Comparison of ENCODE assay signal across 27 mouse cellular contexts in genomic region chr5:43056486-43056885, GRCm38 (mm10).
"Had no signal": no experiment of that assay in that cellular context is flagged by ENCODE, and none has a peak within 500 bp of the region (broad histone marks: within the 10 kb centered on the region; RNA-seq: fewer than 3 reads in every experiment).

No protein-coding gene starts in this region.

- H3K27me3 ChIP-seq: intestine, embryonic 15.5 days; limb, embryonic 13.5 days; liver, embryonic 12.5 days; liver, embryonic 15.5 days; lung, embryonic 15.5 days; megakaryocyte, embryonic 14.5 days; midbrain, embryonic 15.5 days; neural tube, embryonic 12.5 days; neural tube, embryonic 15.5 days; stomach, embryonic 15.5 days had no signal

- H3K4me2 ChIP-seq: intestine, embryonic 15.5 days; limb, embryonic 13.5 days; liver, embryonic 12.5 days; liver, embryonic 15.5 days; lung, embryonic 15.5 days; midbrain, embryonic 15.5 days; neural tube, embryonic 12.5 days; neural tube, embryonic 15.5 days; stomach, embryonic 15.5 days had no signal

- H3K4me3 ChIP-seq: intestine, embryonic 15.5 days; layer of hippocampus, adult 2 months; limb, embryonic 10.5 days; limb, embryonic 13.5 days; liver, embryonic 12.5 days; liver, embryonic 15.5 days; lung, embryonic 15.5 days; megakaryocyte, embryonic 14.5 days; midbrain, embryonic 10.5 days; midbrain, embryonic 15.5 days; neural tube, embryonic 12.5 days; neural tube, embryonic 15.5 days; stomach, embryonic 15.5 days had no signal

- ATAC-seq: intestine, embryonic 15.5 days; liver, embryonic 12.5 days; midbrain, embryonic 15.5 days had no signal

- H3K4me1 ChIP-seq: intestine, embryonic 15.5 days; limb, embryonic 10.5 days; liver, embryonic 12.5 days; liver, embryonic 15.5 days; lung, embryonic 15.5 days; midbrain, embryonic 10.5 days; midbrain, embryonic 15.5 days; neural tube, embryonic 12.5 days; neural tube, embryonic 15.5 days; stomach, embryonic 15.5 days had no signal

- H3K36me3 ChIP-seq: intestine, embryonic 15.5 days; limb, embryonic 10.5 days; limb, embryonic 13.5 days; liver, embryonic 12.5 days; liver, embryonic 15.5 days; lung, embryonic 15.5 days; midbrain, embryonic 10.5 days; midbrain, embryonic 15.5 days; neural tube, embryonic 12.5 days; neural tube, embryonic 15.5 days; stomach, embryonic 15.5 days had no signal

- H3K27ac ChIP-seq: intestine, embryonic 15.5 days; kidney, postnatal 0 days; layer of hippocampus, adult 2 months; limb, embryonic 10.5 days; limb, embryonic 13.5 days; liver, embryonic 12.5 days; liver, embryonic 15.5 days; lung, embryonic 15.5 days; midbrain, embryonic 10.5 days; midbrain, embryonic 15.5 days; neural tube, embryonic 12.5 days; neural tube, embryonic 15.5 days; stomach, embryonic 15.5 days had no signal

- DNase-seq: kidney, adult 11 months; kidney, adult 9 months; kidney, postnatal 25 days; layer of hippocampus, adult 9-11 months; liver; lung, postnatal 10 days; lung, postnatal 36 days; right cerebral cortex, adult 18-20 months; right cerebral cortex, postnatal 14 days; right cerebral cortex, postnatal 4 days; thymus, adult 2 months; thymus, postnatal 14 days; thymus, postnatal 4 days had no signal

- H3K9ac ChIP-seq: intestine, embryonic 15.5 days; limb, embryonic 13.5 days; liver, embryonic 12.5 days; liver, embryonic 15.5 days; lung, embryonic 15.5 days; midbrain, embryonic 15.5 days; neural tube, embryonic 12.5 days; neural tube, embryonic 15.5 days; stomach, embryonic 15.5 days had no signal

- H3K9me3 ChIP-seq: intestine, embryonic 15.5 days; limb, embryonic 10.5 days; limb, embryonic 13.5 days; liver, embryonic 12.5 days; liver, embryonic 15.5 days; lung, embryonic 15.5 days; megakaryocyte, embryonic 14.5 days; midbrain, embryonic 10.5 days; midbrain, embryonic 15.5 days; neural tube, embryonic 12.5 days; neural tube, embryonic 15.5 days; stomach, embryonic 15.5 days had no signal
